Comparison of ENCODE assay signal across 8 mouse cellular contexts in genomic region chr13:21753524-21754285, GRCm38 (mm10). TPM values are rescaled to one million over a fixed set of nuclear protein-coding genes. Genes with fewer than 3 reads are reported as not detected.
DNase-seq lines count a peak whose midpoint lies in the region; ATAC-seq and TF ChIP-seq lines count a peak whose summit lies in the region.
"Not testable (repeated sequence)": the region's sequence is repeated elsewhere in the genome, so short reads cannot be mapped to it uniquely, and the experiment has no call there.

Gene Hist1h2ak, minus strand, starts transcription at chr13:21753827.
Gene Hist1h2bn, plus strand, starts transcription at chr13:21754123.

- peaks cover 13% of the 10 kb centered on the region for H3K4me1 ChIP-seq in embryonic facial prominence, embryonic 13.5 days
- not testable (repeated sequence) for H3K4me1 ChIP-seq in heart, adult 2 months (ENCODE audit: control insufficient read depth, insufficient read depth, low read length); kidney, adult 2 months (ENCODE audit: control insufficient read depth, insufficient read depth, low read length); limb, embryonic 11.5 days (ENCODE audit: control insufficient read depth, insufficient read depth, low read length); small intestine, adult 2 months (ENCODE audit: control insufficient read depth, insufficient read depth, insufficient read length, low read length)
- H3K4me1 ChIP-seq in midbrain, embryonic 13.5 days (replicated peaks): peaks cover 33% of the 10 kb centered on the region

- not testable (repeated sequence) for H3K27me3 ChIP-seq in embryonic facial prominence, embryonic 13.5 days; heart, adult 2 months (ENCODE audit: control insufficient read depth, insufficient read depth, low read length); kidney, adult 2 months (replicated peaks; ENCODE audit: control insufficient read depth, insufficient read depth, low read length); limb, embryonic 11.5 days (ENCODE audit: control insufficient read depth, insufficient read depth, low read length); midbrain, embryonic 13.5 days; small intestine, adult 2 months (ENCODE audit: control insufficient read depth, insufficient read depth, low read length)

- H3K27ac ChIP-seq in embryonic facial prominence, embryonic 13.5 days: peak within 1 kb of the TSS; percentile 95
- peak within 1 kb of the TSS; percentile 59; the same call in 1 of the 2 replicates for H3K27ac ChIP-seq in heart, adult 2 months
- peak within 1 kb of the TSS; percentile 90 for H3K27ac ChIP-seq in kidney, adult 2 months (ENCODE audit: insufficient read depth, low read depth, low read length)
- H3K27ac ChIP-seq in limb, embryonic 11.5 days (replicated peaks; ENCODE audit: low read depth, low read length): peak within 1 kb of the TSS; percentile 92
- peak within 1 kb of the TSS; percentile 95 for H3K27ac ChIP-seq in midbrain, embryonic 13.5 days
- H3K27ac ChIP-seq in small intestine, adult 2 months (ENCODE audit: insufficient read depth, low read depth, low read length): peak within 1 kb of the TSS; percentile 80

- peak; percentile 93 for ATAC-seq in embryonic facial prominence, embryonic 13.5 days (ENCODE audit: insufficient number of reproducible peaks, insufficient read depth, low FRiP score, low TSS enrichment, low read depth)
- ATAC-seq in limb, embryonic 11.5 days (ENCODE audit: insufficient number of reproducible peaks, low FRiP score, low TSS enrichment, low read depth): peak; percentile 92
- ATAC-seq in midbrain, embryonic 13.5 days: peak; percentile 96

- not testable (repeated sequence) for H3K9me3 ChIP-seq in embryonic facial prominence, embryonic 13.5 days; limb, embryonic 11.5 days (ENCODE audit: control insufficient read depth, low read length); midbrain, embryonic 13.5 days

- H3K36me3 ChIP-seq in embryonic facial prominence, embryonic 13.5 days; heart, adult 2 months (ENCODE audit: control insufficient read depth, insufficient read depth, low read length); kidney, adult 2 months (ENCODE audit: control insufficient read depth, insufficient read depth, low read length); limb, embryonic 11.5 days (ENCODE audit: control insufficient read depth, insufficient read depth, low read length); midbrain, embryonic 13.5 days; small intestine, adult 2 months (ENCODE audit: control insufficient read depth, insufficient read depth, low read length): not testable (repeated sequence)

- peak within 1 kb of the TSS; percentile 77 for H3K4me2 ChIP-seq in embryonic facial prominence, embryonic 13.5 days
- peak within 1 kb of the TSS; percentile 55 for H3K4me2 ChIP-seq in limb, embryonic 11.5 days (ENCODE audit: low read depth, severe bottlenecking)
- H3K4me2 ChIP-seq in midbrain, embryonic 13.5 days (replicated peaks): peak within 1 kb of the TSS; percentile 76

- peak within 1 kb of the TSS; percentile 80 for H3K9ac ChIP-seq in embryonic facial prominence, embryonic 13.5 days
- peak within 1 kb of the TSS; percentile 77 for H3K9ac ChIP-seq in heart, adult 2 months (ENCODE audit: low read depth, low read length)
- H3K9ac ChIP-seq in limb, embryonic 11.5 days (ENCODE audit: low read length): peak within 1 kb of the TSS; percentile 67
- peak within 1 kb of the TSS; percentile 68 for H3K9ac ChIP-seq in midbrain, embryonic 13.5 days (replicated peaks)

- not testable (repeated sequence) for TF ChIP-seq EP300 in heart, adult 2 months (IDR thresholded peaks at IDR 0.05; ENCODE audit: insufficient read depth, low read depth, low read length)

- under 1% methylated on average over 48 of the region's 50 CpGs for WGBS in embryonic facial prominence, embryonic 13.5 days
- WGBS in heart, adult 2 months: under 1% methylated on average over 48 of the region's 50 CpGs
- WGBS in kidney, adult 2 months: 3% methylated on average over 48 of the region's 50 CpGs
- WGBS in limb, embryonic 11.5 days: under 1% methylated on average over 40 of the region's 50 CpGs
- under 1% methylated on average over 46 of the region's 50 CpGs for WGBS in midbrain, embryonic 13.5 days
- WGBS in small intestine, adult 2 months: under 1% methylated on average over 48 of the region's 50 CpGs

- H3K79me2 ChIP-seq in heart, adult 2 months (replicated peaks; ENCODE audit: control insufficient read depth, insufficient read depth, low read length): not testable (repeated sequence)

- H3K4me3 ChIP-seq in embryonic facial prominence, embryonic 13.5 days: peak within 1 kb of the TSS; percentile 49
- peak within 1 kb of the TSS; percentile 60 for H3K4me3 ChIP-seq in heart, adult 2 months
- H3K4me3 ChIP-seq in kidney, adult 2 months (ENCODE audit: insufficient read depth, low read depth, low read length): peak within 1 kb of the TSS; percentile 90
- H3K4me3 ChIP-seq in limb, embryonic 11.5 days (ENCODE audit: low read depth, low read length): peak within 1 kb of the TSS; percentile 35
- H3K4me3 ChIP-seq in midbrain, embryonic 13.5 days (replicated peaks): peak within 1 kb of the TSS; percentile 43
- peak within 1 kb of the TSS; percentile 70 for H3K4me3 ChIP-seq in small intestine, adult 2 months (ENCODE audit: low read depth, low read length)

- intact Hi-C loops in heart, adult 2 months (cut with DNase I): loop anchor here (2.0 to 10.0 kb wide), 4 partner anchors 33 to 1981 kb away; partner anchors contain the start of genes Hist1h1c, Hist1h2ac, Hist1h2ag and Hist1h2an

- TF ChIP-seq CTCF in heart, adult 2 months (IDR thresholded peaks at IDR 0.05): peak; percentile 24; the same call in 1 of the 2 replicates
- not testable (repeated sequence) for TF ChIP-seq CTCF in kidney, adult 2 months (conservative IDR thresholded peaks at IDR 0.05; ENCODE audit: insufficient read depth, insufficient read length, low read depth, low read length); small intestine, adult 2 months (IDR thresholded peaks at IDR 0.05; ENCODE audit: extremely low read depth, insufficient read length, insufficient replicate concordance, low read depth, low read length)

- DNase-seq in 3134 (ENCODE audit: extremely low read depth, insufficient read length, low spot score): peak; percentile 95
- DNase-seq in adrenal gland, postnatal 36 days: peak; percentile 46 to 62
- DNase-seq in heart, adult 2 months: peak; percentile 62 to 68
- DNase-seq in kidney, adult 2 months: peak; percentile 86
- DNase-seq in limb, embryonic 11.5 days (ENCODE audit: low spot score): peak; percentile 82

- peak; percentile 61; the same call in 1 of the 2 replicates for TF ChIP-seq POLR2A in heart, adult 2 months (IDR thresholded peaks at IDR 0.05; ENCODE audit: insufficient read depth, low read depth, low read length)
- TF ChIP-seq POLR2A in kidney, adult 2 months (IDR thresholded peaks at IDR 0.05; ENCODE audit: low read depth, low read length): not testable (repeated sequence)
- peak; percentile 67 for TF ChIP-seq POLR2A in small intestine, adult 2 months (IDR thresholded peaks at IDR 0.05; ENCODE audit: low read depth, low read length)

RNA-seq across cellular contexts. Expression of gene Hist1h2ak, which starts in this region (rescaled TPM):
- total RNA-seq in adrenal gland, postnatal 36 days (2021): 10 to 100 TPM; 18.0 to 19.9 TPM
- 33.2 and 47.8 TPM in 2 replicates for polyA plus RNA-seq in embryonic facial prominence, embryonic 13.5 days (2015; fragmentation: Nextera tagmentation; extraction: Ambion mirVana)
- total RNA-seq in heart, adult 2 months (2021): 1 to 10 TPM; 1.3 to 4.2 TPM
- 0.62 TPM in 1 of 2 replicates, not detected in the other for polyA plus RNA-seq in heart, adult 2 months (2012; rRNA removed)
- 0.72 and 0.77 TPM in 2 replicates for polyA plus RNA-seq in kidney, adult 2 months (2012; rRNA removed)
- polyA plus RNA-seq in limb, embryonic 11.5 days (2014; fragmentation: Nextera tagmentation; extraction: Ambion mirVana): 6.1 and 9.4 TPM in 2 replicates
- polyA plus RNA-seq in midbrain, embryonic 13.5 days (2015; fragmentation: Nextera tagmentation; extraction: Ambion mirVana): 22.2 and 26.2 TPM in 2 replicates
- polyA plus RNA-seq in small intestine, adult 2 months (2012; rRNA removed): 40.0 and 60.2 TPM in 2 replicates

RNA-seq across cellular contexts. Expression of gene Hist1h2bn, which starts in this region (rescaled TPM):
- total RNA-seq in adrenal gland, postnatal 36 days (2021): 10 to 100 TPM; 36.1 to 38.9 TPM
- 6.2 and 6.6 TPM in 2 replicates for polyA plus RNA-seq in embryonic facial prominence, embryonic 13.5 days (2015; fragmentation: Nextera tagmentation; extraction: Ambion mirVana)
- total RNA-seq in heart, adult 2 months (2021): 1 to 10 TPM; 2.6 to 6.9 TPM
- polyA plus RNA-seq in heart, adult 2 months (2012; rRNA removed): 1.6 and 1.9 TPM in 2 replicates
- not detected in 2 replicates for polyA plus RNA-seq in kidney, adult 2 months (2012; rRNA removed)
- 1.8 and 2.6 TPM in 2 replicates for polyA plus RNA-seq in limb, embryonic 11.5 days (2014; fragmentation: Nextera tagmentation; extraction: Ambion mirVana)
- 2.5 and 6.7 TPM in 2 replicates for polyA plus RNA-seq in midbrain, embryonic 13.5 days (2015; fragmentation: Nextera tagmentation; extraction: Ambion mirVana)
- 13.6 and 21.8 TPM in 2 replicates for polyA plus RNA-seq in small intestine, adult 2 months (2012; rRNA removed)

Comparison
In these comparisons a context has a peak if more than half of its experiments do, and no peak if none do; other contexts are left out.
1. Peak in every context shown above with its lines: DNase-seq, ATAC-seq, H3K4me3 ChIP-seq and H3K27ac ChIP-seq.
2. RNA of gene Hist1h2bn (total RNA-seq): 36.1 to 38.9 TPM in adrenal gland, postnatal 36 days; 2.6 to 6.9 TPM in heart, adult 2 months; every median in the first group is over 4 times any median in the second.
3. Peak in DNase-seq, H3K4me3 ChIP-seq and H3K27ac ChIP-seq in kidney, adult 2 months; RNA of the genes that start here not detected or under 1 TPM.
4. H3K4me3 ChIP-seq: peak in every context shown above with its lines; median percentile 90 in kidney, adult 2 months; 70 in small intestine, adult 2 months; 60 in heart, adult 2 months; 49 in embryonic facial prominence, embryonic 13.5 days; 43 in midbrain, embryonic 13.5 days; 35 in limb, embryonic 11.5 days.